Mouse (Mus musculus) heart, adult 2 months (tissue): ENCODE data around the gene Dscam.

Experiments used
- EP300 ChIP-seq: fragments of 200-500 bp; IDR thresholded peaks from 2 replicates; pipeline ENCODE4 v1.6.1; 2011; ENCODE audit warnings: low read depth, low read length, control low read depth; ENCODE audit not compliant: insufficient read depth
- POLR2A ChIP-seq: fragments of 200-500 bp; IDR thresholded peaks from 2 replicates; pipeline ENCODE4 v1.6.1; 2011; ENCODE audit warnings: mild to moderate bottlenecking, low read depth, low read length, control low read depth; ENCODE audit not compliant: insufficient read depth

DNA sequence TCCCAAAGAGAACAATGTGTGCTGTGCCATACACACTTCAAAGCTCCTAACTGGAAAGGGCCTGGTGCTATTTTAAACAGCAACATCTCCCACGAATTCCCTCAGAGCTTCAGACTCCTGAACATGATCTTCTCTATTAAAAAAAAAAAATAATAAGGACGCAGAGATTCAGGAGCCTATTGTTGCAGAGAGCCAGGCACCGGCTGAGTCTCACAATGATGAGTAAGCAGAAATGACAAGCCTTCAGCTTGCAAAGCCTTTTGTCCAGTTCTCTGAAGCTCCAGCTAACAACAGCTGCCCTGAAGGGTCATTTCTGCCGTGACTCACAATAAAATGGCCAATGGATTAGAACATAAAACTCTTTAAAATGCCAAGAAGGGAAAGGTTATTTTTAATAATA is 12.3 kb downstream of the Dscam start:
- no peak for TF ChIP-seq POLR2A
- TF ChIP-seq EP300: no peak
